Mouse (Mus musculus): ENCODE measurements at regions not wholly inside any gene's neighbourhood (a gene's known extent, or its start where the extent isn't known, plus 50 kb on each side); places are given as distances from the start of the nearest gene placed in this dataset.

DNA sequence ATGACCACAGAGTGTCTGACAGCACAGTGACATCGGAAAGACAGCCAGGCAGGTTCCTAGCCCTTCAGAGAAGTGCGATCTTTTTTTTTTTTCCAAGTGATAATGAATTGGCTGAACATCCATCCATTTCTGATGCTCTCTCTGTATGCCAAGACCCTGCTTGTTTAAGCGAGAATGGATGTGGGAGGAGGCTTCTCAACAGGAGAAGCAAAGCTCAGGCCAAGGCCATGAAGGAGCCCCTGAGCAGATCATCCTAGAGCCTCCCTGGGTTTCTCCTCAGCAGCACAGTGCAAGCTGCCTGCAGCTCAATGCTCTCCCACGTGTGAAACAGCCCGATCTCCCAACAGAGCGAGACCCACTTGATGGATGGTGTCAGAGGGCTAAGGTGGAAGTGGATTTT is 175.7 kb upstream of the Prr30 start:
- TF ChIP-seq CTCF (IDR thresholded peaks at IDR 0.05; ENCODE audit: low read depth, low read length) (no peak), EP300 (IDR thresholded peaks at IDR 0.05; ENCODE audit: insufficient read depth, low read depth, low read length) (no peak), POLR2A (IDR thresholded peaks at IDR 0.05; ENCODE audit: insufficient read depth, low read length) (no peak)
- H3K4me3 ChIP-seq (ENCODE audit: low read depth, low read length): no peak overlapping the region
- H3K27me3 ChIP-seq (ENCODE audit: control insufficient read depth, insufficient read depth, low read length, poor library complexity, severe bottlenecking): no peaks in the 10 kb centered on the region
- H3K9me3 ChIP-seq (replicated peaks; ENCODE audit: control insufficient read depth, insufficient read depth, low read length, poor library complexity, severe bottlenecking): no peaks in the 10 kb centered on the region
- no peak overlapping the region for H3K27ac ChIP-seq (ENCODE audit: insufficient read depth, low read length)
- H3K36me3 ChIP-seq (ENCODE audit: control insufficient read depth, insufficient read depth, low read length, poor library complexity, severe bottlenecking): no peaks in the 10 kb centered on the region
- H3K4me1 ChIP-seq (ENCODE audit: control insufficient read depth, insufficient read depth, low read length): no peaks in the 10 kb centered on the region
- no peak overlapping the region for H3K9ac ChIP-seq (ENCODE audit: low read depth, poor library complexity, severe bottlenecking)

DNA sequence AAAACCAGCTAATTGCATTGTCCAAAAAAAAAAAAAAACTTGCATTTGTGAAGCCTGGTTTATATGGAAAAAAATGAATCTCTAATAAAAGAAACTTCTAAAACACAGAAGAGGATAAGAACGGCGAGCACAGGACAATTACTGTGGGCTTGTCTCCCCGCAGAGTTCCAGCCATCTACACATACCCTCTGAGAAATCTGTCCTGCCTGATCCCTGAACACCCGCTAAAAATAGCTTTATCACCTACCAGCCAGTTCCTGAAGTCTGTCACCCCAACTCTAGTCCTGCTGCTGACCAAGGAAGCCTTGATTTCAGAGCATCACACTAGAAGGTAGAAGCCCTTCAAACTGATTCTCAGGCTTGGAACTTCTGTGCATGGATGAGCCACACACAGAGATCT is 173.7 kb upstream of the Prr30 start:
- no peaks in the 10 kb centered on the region for H3K4me1 ChIP-seq (ENCODE audit: control insufficient read depth, insufficient read depth, low read length)
- TF ChIP-seq EP300 (IDR thresholded peaks at IDR 0.05; ENCODE audit: insufficient read depth, low read depth, low read length) (no peak), POLR2A (IDR thresholded peaks at IDR 0.05; ENCODE audit: insufficient read depth, low read length) (no peak), CTCF (IDR thresholded peaks at IDR 0.05; ENCODE audit: low read depth, low read length) (no peak)
- no peak overlapping the region for H3K27ac ChIP-seq (ENCODE audit: insufficient read depth, low read length)
- no peak overlapping the region for H3K9ac ChIP-seq (ENCODE audit: low read depth, poor library complexity, severe bottlenecking)
- no peak overlapping the region for H3K4me3 ChIP-seq (ENCODE audit: low read depth, low read length)
- H3K27me3 ChIP-seq (ENCODE audit: control insufficient read depth, insufficient read depth, low read length, poor library complexity, severe bottlenecking): no peaks in the 10 kb centered on the region
- H3K9me3 ChIP-seq (replicated peaks; ENCODE audit: control insufficient read depth, insufficient read depth, low read length, poor library complexity, severe bottlenecking): no peaks in the 10 kb centered on the region
- H3K36me3 ChIP-seq (ENCODE audit: control insufficient read depth, insufficient read depth, low read length, poor library complexity, severe bottlenecking): no peaks in the 10 kb centered on the region

DNA sequence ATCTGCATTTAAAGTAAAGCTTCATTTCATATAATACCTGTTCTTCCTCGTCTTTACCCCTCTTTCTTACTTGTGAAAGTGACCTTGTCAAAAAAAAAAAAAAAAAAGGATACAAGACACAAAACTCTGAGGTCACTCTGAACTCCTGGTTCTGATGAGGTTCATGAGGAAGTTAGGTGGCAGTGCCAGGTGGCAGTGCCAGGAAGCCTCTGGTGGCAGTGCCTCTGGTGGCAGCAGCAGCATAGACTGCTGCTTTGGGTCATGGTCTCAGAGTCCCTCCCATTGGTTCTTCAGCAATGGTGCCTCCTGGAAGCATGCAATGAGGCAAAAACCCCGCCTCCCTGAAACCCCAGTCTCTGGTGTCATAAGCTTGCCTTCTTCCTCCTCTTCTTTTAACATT is 159.7 kb upstream of the Prr30 start:
- Histone ChIP-seq H3K27me3 (ENCODE audit: control insufficient read depth, insufficient read depth, low read length, poor library complexity, severe bottlenecking) (no peaks in the 10 kb centered on the region; the same call in 1 of the 2 replicates), H3K4me1 (ENCODE audit: control insufficient read depth, insufficient read depth, low read length) (no peaks in the 10 kb centered on the region), H3K27ac (ENCODE audit: insufficient read depth, low read length) (no peak overlapping the region), H3K9ac (ENCODE audit: low read depth, poor library complexity, severe bottlenecking) (no peak overlapping the region), H3K9me3 (replicated peaks; ENCODE audit: control insufficient read depth, insufficient read depth, low read length, poor library complexity, severe bottlenecking) (no peaks in the 10 kb centered on the region), H3K36me3 (ENCODE audit: control insufficient read depth, insufficient read depth, low read length, poor library complexity, severe bottlenecking) (no peaks in the 10 kb centered on the region), H3K4me3 (ENCODE audit: low read depth, low read length) (no peak overlapping the region)
- no peak for TF ChIP-seq POLR2A (IDR thresholded peaks at IDR 0.05; ENCODE audit: insufficient read depth, low read length)
- no peak for TF ChIP-seq EP300 (IDR thresholded peaks at IDR 0.05; ENCODE audit: insufficient read depth, low read depth, low read length)
- no peak for TF ChIP-seq CTCF (IDR thresholded peaks at IDR 0.05; ENCODE audit: low read depth, low read length)

DNA sequence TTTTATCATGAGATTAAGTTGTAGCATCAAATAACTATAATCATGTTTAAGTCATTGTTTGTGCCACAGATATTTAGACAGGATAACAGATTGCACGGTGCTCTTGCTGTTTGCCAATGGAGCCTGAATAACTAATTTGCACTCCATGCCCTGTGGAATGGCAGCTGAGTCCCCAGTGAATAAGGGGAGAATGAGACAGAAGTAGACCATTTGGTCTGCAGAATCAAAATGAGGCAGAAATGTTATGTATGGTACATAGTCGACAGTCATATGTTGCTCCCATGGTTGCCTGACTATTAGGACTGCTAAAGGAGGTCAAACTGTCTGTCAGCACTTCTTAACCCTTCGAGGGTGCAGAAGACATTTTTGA is 152.9 kb upstream of the Prr30 start:
- H3K9ac ChIP-seq (ENCODE audit: low read depth, poor library complexity, severe bottlenecking): no peak overlapping the region
- H3K9me3 ChIP-seq (replicated peaks; ENCODE audit: control insufficient read depth, insufficient read depth, low read length, poor library complexity, severe bottlenecking): no peaks in the 10 kb centered on the region
- no peaks in the 10 kb centered on the region for H3K36me3 ChIP-seq (ENCODE audit: control insufficient read depth, insufficient read depth, low read length, poor library complexity, severe bottlenecking)
- H3K4me3 ChIP-seq (ENCODE audit: low read depth, low read length): no peak overlapping the region
- no peak overlapping the region for H3K27ac ChIP-seq (ENCODE audit: insufficient read depth, low read length)
- TF ChIP-seq EP300 (IDR thresholded peaks at IDR 0.05; ENCODE audit: insufficient read depth, low read depth, low read length) (no peak), POLR2A (IDR thresholded peaks at IDR 0.05; ENCODE audit: insufficient read depth, low read length) (no peak), CTCF (IDR thresholded peaks at IDR 0.05; ENCODE audit: low read depth, low read length) (no peak)
- no peaks in the 10 kb centered on the region; the same call in 1 of the 2 replicates for H3K27me3 ChIP-seq (ENCODE audit: control insufficient read depth, insufficient read depth, low read length, poor library complexity, severe bottlenecking)
- no peaks in the 10 kb centered on the region for H3K4me1 ChIP-seq (ENCODE audit: control insufficient read depth, insufficient read depth, low read length)

DNA sequence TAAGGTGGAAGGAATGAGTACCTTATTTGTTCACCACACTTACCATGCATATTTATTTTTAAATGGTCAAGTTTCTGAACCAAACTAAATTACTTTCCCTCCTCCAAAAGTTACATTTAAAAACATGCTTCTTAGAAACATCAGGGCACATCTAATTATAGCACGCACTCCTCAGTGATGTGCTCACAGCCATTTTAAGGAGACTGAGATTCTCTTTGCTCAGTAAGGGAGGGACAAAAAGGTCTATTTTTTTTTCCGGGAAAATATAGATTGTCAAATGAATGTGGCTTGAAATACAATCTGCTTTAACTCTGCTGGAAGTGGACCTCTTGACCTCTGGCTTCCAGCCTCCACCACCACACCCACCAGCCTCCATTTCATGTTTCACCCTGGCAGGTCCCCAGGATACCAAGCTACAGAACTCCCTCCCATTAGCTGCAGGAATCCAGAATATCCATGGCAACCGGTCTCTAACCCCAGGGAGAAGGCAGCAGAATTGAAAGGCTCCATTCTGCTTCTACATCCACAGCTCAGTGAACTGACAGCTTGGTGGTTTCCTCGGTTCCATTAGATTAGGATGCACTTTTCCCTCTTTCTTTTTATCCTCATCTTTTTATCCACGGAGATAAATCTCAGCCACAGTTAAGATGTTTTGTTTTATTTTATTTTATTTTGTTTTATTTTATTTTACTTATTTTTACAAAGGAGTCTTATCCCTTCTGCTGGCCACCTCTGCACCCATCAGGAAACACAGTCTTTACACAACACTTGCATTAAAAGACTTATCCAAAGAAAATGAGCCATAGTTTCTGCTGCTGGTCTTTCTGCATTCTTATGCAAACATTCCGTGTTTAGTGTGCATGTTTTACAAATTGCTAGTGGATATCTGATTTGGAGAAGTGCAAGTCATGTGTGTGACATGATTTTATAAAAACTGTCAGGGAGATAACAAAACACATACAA is 152.2 kb upstream of the Prr30 start:
- Histone ChIP-seq H3K36me3 (ENCODE audit: control insufficient read depth, insufficient read depth, low read length, poor library complexity, severe bottlenecking) (no peaks in the 10 kb centered on the region), H3K4me1 (ENCODE audit: control insufficient read depth, insufficient read depth, low read length) (no peaks in the 10 kb centered on the region), H3K27ac (ENCODE audit: insufficient read depth, low read length) (no peak overlapping the region), H3K9me3 (replicated peaks; ENCODE audit: control insufficient read depth, insufficient read depth, low read length, poor library complexity, severe bottlenecking) (no peaks in the 10 kb centered on the region), H3K4me3 (ENCODE audit: low read depth, low read length) (no peak overlapping the region), H3K9ac (ENCODE audit: low read depth, poor library complexity, severe bottlenecking) (no peak overlapping the region), H3K27me3 (ENCODE audit: control insufficient read depth, insufficient read depth, low read length, poor library complexity, severe bottlenecking) (no peaks in the 10 kb centered on the region; the same call in 1 of the 2 replicates)
- no peak for TF ChIP-seq EP300 (IDR thresholded peaks at IDR 0.05; ENCODE audit: insufficient read depth, low read depth, low read length)
- TF ChIP-seq CTCF (IDR thresholded peaks at IDR 0.05; ENCODE audit: low read depth, low read length): no peak
- no peak for TF ChIP-seq POLR2A (IDR thresholded peaks at IDR 0.05; ENCODE audit: insufficient read depth, low read length)

DNA sequence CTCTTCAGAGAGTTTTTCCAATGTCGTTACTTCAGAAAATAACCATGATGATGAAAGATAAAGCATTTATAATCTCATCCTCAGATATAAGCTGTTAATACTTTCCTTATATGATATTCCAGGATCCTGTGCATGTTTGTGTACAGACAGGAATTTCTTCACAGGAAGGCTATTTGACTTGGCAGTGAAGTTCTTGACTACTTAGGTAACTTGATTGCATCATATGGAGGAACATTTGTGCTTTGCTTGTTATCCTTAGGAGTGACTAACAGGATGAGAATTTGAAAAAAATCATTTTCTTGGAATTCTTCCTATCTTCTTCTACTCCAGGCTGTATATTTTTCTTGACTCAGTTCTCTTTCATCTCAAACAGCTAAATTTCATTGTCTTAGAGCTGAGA is 140.2 kb upstream of the Prr30 start:
- H3K4me1 ChIP-seq (ENCODE audit: control insufficient read depth, insufficient read depth, low read length): no peaks in the 10 kb centered on the region
- no peak overlapping the region for H3K27ac ChIP-seq (ENCODE audit: insufficient read depth, low read length)
- no peak overlapping the region for H3K4me3 ChIP-seq (ENCODE audit: low read depth, low read length)
- no peak overlapping the region for H3K9ac ChIP-seq (ENCODE audit: low read depth, poor library complexity, severe bottlenecking)
- no peaks in the 10 kb centered on the region for H3K27me3 ChIP-seq (ENCODE audit: control insufficient read depth, insufficient read depth, low read length, poor library complexity, severe bottlenecking)
- no peaks in the 10 kb centered on the region for H3K36me3 ChIP-seq (ENCODE audit: control insufficient read depth, insufficient read depth, low read length, poor library complexity, severe bottlenecking)
- no peaks in the 10 kb centered on the region for H3K9me3 ChIP-seq (replicated peaks; ENCODE audit: control insufficient read depth, insufficient read depth, low read length, poor library complexity, severe bottlenecking)
- no peak for TF ChIP-seq POLR2A (IDR thresholded peaks at IDR 0.05; ENCODE audit: insufficient read depth, low read length)
- TF ChIP-seq EP300 (IDR thresholded peaks at IDR 0.05; ENCODE audit: insufficient read depth, low read depth, low read length): no peak
- no peak for TF ChIP-seq CTCF (IDR thresholded peaks at IDR 0.05; ENCODE audit: low read depth, low read length)

Data from ES-Bruce4 (cell line).